Mouse (Mus musculus) hindbrain, embryonic 16.5 days (tissue): ENCODE data around the gene Tmub1. TPM values are rescaled to one million over a fixed set of nuclear protein-coding genes. Genes with fewer than 3 reads are reported as not detected.
A peak's percentile ranks its signal among the peaks of the same experiment; 100 is the strongest.

Experiments used
- ATAC-seq: fragments of 200-750 bp; cut with Nextera tagmentation; 2 replicates; pipeline ENCODE4 v1.8.0; 2017; ENCODE audit warnings: moderate TSS enrichment, moderate library complexity
- H3K27ac ChIP-seq: fragments of 300-500 bp; sonication (generic); 2 replicates; pipeline ENCODE4 v1.5.1; 2014; ENCODE audit warnings: low read depth, mild to moderate bottlenecking, control low read depth, low read length, moderate library complexity
- H3K27me3 ChIP-seq: fragments of 300-500 bp; sonication (generic); replicated peaks from 2 replicates; pipeline ENCODE4 v1.6.1; 2014; ENCODE audit warnings: low read length; ENCODE audit not compliant: control insufficient read depth, insufficient read depth
- H3K36me3 ChIP-seq: fragments of 300-500 bp; sonication (generic); 2 replicates; pipeline ENCODE4 v1.6.1; 2014; ENCODE audit warnings: mild to moderate bottlenecking, low read length, moderate library complexity, mixed read lengths; ENCODE audit not compliant: control insufficient read depth, insufficient read depth
- H3K4me1 ChIP-seq: fragments of 300-500 bp; sonication (generic); 2 replicates; pipeline ENCODE4 v1.6.1; 2014; ENCODE audit warnings: low read depth, low read length; ENCODE audit not compliant: control insufficient read depth, insufficient read depth
- H3K4me2 ChIP-seq: fragments of 300-500 bp; sonication (generic); 2 replicates; pipeline ENCODE4 v1.6.1; 2014; ENCODE audit warnings: mild to moderate bottlenecking, low read length, control low read depth, moderate library complexity
- H3K4me3 ChIP-seq: fragments of 300-500 bp; sonication (generic); 2 replicates; pipeline ENCODE4 v1.5.1; 2014; ENCODE audit warnings: mild to moderate bottlenecking, low read length, control low read depth, moderate library complexity
- H3K9ac ChIP-seq: fragments of 300-500 bp; sonication (generic); 2 replicates; pipeline ENCODE4 v1.6.1; 2014; ENCODE audit warnings: low read depth, mild to moderate bottlenecking, control low read depth, low read length, moderate library complexity
- H3K9me3 ChIP-seq: fragments of 300-500 bp; sonication (generic); 2 replicates; pipeline ENCODE4 v1.6.1; 2014; ENCODE audit warnings: mild to moderate bottlenecking, low read length, moderate library complexity; ENCODE audit not compliant: control insufficient read depth
- WGBS: fragments of 180-500 bp; shearing (Covaris S2); extraction: QIAGEN DNeasy Blood & Tissue Kit; methylation state at CpG from one replicate; pipeline ENCODE4 v1.1.7; 2014; 5-methylcytosine and 5-hydroxymethylcytosine counted together
- polyA plus RNA-seq: library from polyadenylated mRNA; unstranded; fragments of >200 nt; fragmentation: Nextera tagmentation; extraction: Ambion mirVana; gene quantifications from 2 replicates; pipeline ENCODE4 v1.2.1, GENCODE M21; 2015

Tmub1 gene
- polyA plus RNA-seq, 1 experiment from 2014 or later, result 61.7 TPM

- Histone ChIP-seq H3K4me1 (peaks cover 26% of the 10 kb centered on the region), H3K36me3 (0 out of 2 replicates have a peak, but pooled peaks cover 5% of the 10 kb centered on the region), H3K4me2 (peak overlapping the region; percentile 27; the same call in 1 of the 2 replicates), H3K4me3 (no peak overlapping the region), H3K9ac (0 out of 2 replicates have a peak overlapping the region, but pooled peaks have one; percentile 18), H3K9me3 (no peaks in the 10 kb centered on the region), H3K27me3 (peaks cover 3% of the 10 kb centered on the region; the same call in 1 of the 2 replicates), H3K27ac (no peak overlapping the region)
- 8% methylated on average over 15 of the region's 15 CpGs for WGBS
- no peak for ATAC-seq
These were observed 19.7 kb downstream of the Tmub1 start for GRCm38 (mm10) chr5:24427981-24428402.

GRCm38 (mm10) chr5:24427285-24427633 is 20.4 kb downstream of the Tmub1 start:
- Histone ChIP-seq H3K27ac (no peak overlapping the region), H3K27me3 (peaks cover 3% of the 10 kb centered on the region; the same call in 1 of the 2 replicates), H3K9me3 (no peaks in the 10 kb centered on the region), H3K36me3 (0 out of 2 replicates have a peak, but pooled peaks cover 5% of the 10 kb centered on the region), H3K4me1 (peaks cover 33% of the 10 kb centered on the region), H3K9ac (no peak overlapping the region), H3K4me2 (no peak overlapping the region), H3K4me3 (no peak overlapping the region)
- WGBS, result 24% methylated on average over 12 of the region's 12 CpGs
- no peak for ATAC-seq

- H3K27ac ChIP-seq, result no peak overlapping the region
- peaks cover 37% of the 10 kb centered on the region for H3K4me1 ChIP-seq
These were observed 20.9 kb downstream of the Tmub1 start for GRCm38 (mm10) chr5:24426556-24427284.

GRCm38 (mm10) chr5:24426037-24426432 is 21.6 kb downstream of the Tmub1 start:
- no peak for ATAC-seq
- WGBS, result 4% methylated on average over 10 of the region's 10 CpGs
- Histone ChIP-seq H3K36me3 (0 out of 2 replicates have a peak, but pooled peaks cover 2% of the 10 kb centered on the region), H3K4me3 (peak overlapping the region; percentile 68), H3K27ac (no peak overlapping the region), H3K4me2 (peak overlapping the region; percentile 69), H3K27me3 (peaks cover 3% of the 10 kb centered on the region; the same call in 1 of the 2 replicates), H3K9ac (peak overlapping the region; percentile 56; the same call in 1 of the 2 replicates), H3K4me1 (peaks cover 37% of the 10 kb centered on the region), H3K9me3 (no peaks in the 10 kb centered on the region)

More at GRCm38 (mm10) chr5:24426556-24427284, 20.9 kb downstream of the Tmub1 start:
- 13% methylated on average over 9 of the region's 9 CpGs for whole genome bisulfite sequencing
- ATAC-seq, result no peak
- Histone ChIP-seq H3K36me3 (0 out of 2 replicates have a peak, but pooled peaks cover 5% of the 10 kb centered on the region), H3K9me3 (no peaks in the 10 kb centered on the region), H3K4me3 (0 out of 2 replicates have a peak overlapping the region, but pooled peaks have one; percentile 68), H3K4me2 (peak overlapping the region; percentile 69), H3K27me3 (peaks cover 3% of the 10 kb centered on the region; the same call in 1 of the 2 replicates), H3K9ac (peak overlapping the region; percentile 56; the same call in 1 of the 2 replicates)

GRCm38 (mm10) chr5:24425421-24426036 is 22.1 kb downstream of the Tmub1 start:
- Histone ChIP-seq H3K27ac (peak overlapping the region; percentile 50), H3K27me3 (peaks cover 3% of the 10 kb centered on the region; the same call in 1 of the 2 replicates), H3K4me2 (peak overlapping the region; percentile 69), H3K4me1 (peaks cover 37% of the 10 kb centered on the region), H3K36me3 (peaks cover 6% of the 10 kb centered on the region; the same call in 1 of the 2 replicates), H3K4me3 (peak overlapping the region; percentile 68), H3K9me3 (no peaks in the 10 kb centered on the region), H3K9ac (peak overlapping the region; percentile 56)
- ATAC-seq, result no peak
- WGBS, result under 1% methylated on average over 28 of the region's 30 CpGs

GRCm38 (mm10) chr5:24424861-24425411 is 22.7 kb downstream of the Tmub1 start:
- Histone ChIP-seq H3K27me3 (peaks cover 3% of the 10 kb centered on the region; the same call in 1 of the 2 replicates), H3K9me3 (no peaks in the 10 kb centered on the region), H3K4me1 (peaks cover 37% of the 10 kb centered on the region), H3K4me2 (peak overlapping the region; percentile 69), H3K4me3 (peak overlapping the region; percentile 68), H3K36me3 (peaks cover 4% of the 10 kb centered on the region), H3K27ac (peak overlapping the region; percentile 58), H3K9ac (peak overlapping the region; percentile 56)
- 1% methylated on average over 53 of the region's 60 CpGs for WGBS
- no peak for ATAC-seq

GRCm38 (mm10) chr5:24424004-24424781 is 23.5 kb downstream of the Tmub1 start:
- peak overlapping the region; percentile 69 for H3K9ac ChIP-seq
- H3K4me2 ChIP-seq, result peak overlapping the region; percentile 69
- H3K4me1 ChIP-seq, result peaks cover 37% of the 10 kb centered on the region
- peaks cover 10% of the 10 kb centered on the region for H3K36me3 ChIP-seq
- peak overlapping the region; percentile 68 for H3K4me3 ChIP-seq
- peaks cover 3% of the 10 kb centered on the region; the same call in 1 of the 2 replicates for H3K27me3 ChIP-seq
- WGBS, result 10% methylated on average over 21 of the region's 21 CpGs
- no peak; the same call in 1 of the 2 replicates for ATAC-seq
- H3K27ac ChIP-seq, result peak overlapping the region; percentile 84
- no peaks in the 10 kb centered on the region for H3K9me3 ChIP-seq

GRCm38 (mm10) chr5:24423129-24424003 is 24.3 kb downstream of the Tmub1 start, which contains the start of the genes Cdk5 and Slc4a2:
Gene Cdk5, minus strand, starts transcription at chr5:24423530.
Gene Slc4a2, plus strand, starts transcription at chr5:24423837.
- Histone ChIP-seq H3K36me3 (peaks cover 13% of the 10 kb centered on the region), H3K27me3 (peaks cover 3% of the 10 kb centered on the region; the same call in 1 of the 2 replicates), H3K4me1 (peaks cover 37% of the 10 kb centered on the region), H3K9ac (peak within 1 kb of the TSS; percentile 75), H3K9me3 (no peaks in the 10 kb centered on the region), H3K4me2 (peak within 1 kb of the TSS; percentile 69), H3K4me3 (peak within 1 kb of the TSS; percentile 68), H3K27ac (peak within 1 kb of the TSS; percentile 84)
- WGBS, result under 1% methylated on average over 46 of the region's 46 CpGs
- peak; percentile 96 for ATAC-seq
